Mouse (Mus musculus): Measurements from ENCODE around the gene Cdk18.

Gene Cdk18

GRCm38 (mm10) chr1:132069436-132069835 lies 70.0 kb downstream of the Cdk18 start:
- in situ Hi-C loops (cut with MboI, MseI): loop anchor here (10.0 kb wide), 1 partner anchor 355 kb away; no protein-coding TSS in a partner anchor

GRCm38 (mm10) chr1:132067261-132068255 lies 71.9 kb downstream of the Cdk18 start, which contains the start of gene Mfsd4a:
Gene Mfsd4a (minus strand): TSS chr1:132068062.
- in situ Hi-C loops (cut with MboI, MseI): loop anchor here (10.0 kb wide), 1 partner anchor 353 kb away; no protein-coding TSS in a partner anchor

GRCm38 (mm10) chr1:132065475-132066172 lies 73.9 kb downstream of the Cdk18 start:
- in situ Hi-C loops (cut with MboI, MseI): loop anchor here (10.0 kb wide), 1 partner anchor 351 kb away; no protein-coding TSS in a partner anchor

GRCm38 (mm10) chr1:132065001-132065400 lies 74.5 kb downstream of the Cdk18 start:
- in situ Hi-C loops (cut with MboI, MseI): loop anchor here (10.0 kb wide), 1 partner anchor 350 kb away; no protein-coding TSS in a partner anchor

- in situ Hi-C loops (cut with MboI, MseI): loop anchor here (10.0 kb wide), 1 partner anchor 348 kb away; no protein-coding TSS in a partner anchor
Measured at GRCm38 (mm10) chr1:132063096-132063495, 76.4 kb downstream of the Cdk18 start.
